In the genomic region with DNA sequence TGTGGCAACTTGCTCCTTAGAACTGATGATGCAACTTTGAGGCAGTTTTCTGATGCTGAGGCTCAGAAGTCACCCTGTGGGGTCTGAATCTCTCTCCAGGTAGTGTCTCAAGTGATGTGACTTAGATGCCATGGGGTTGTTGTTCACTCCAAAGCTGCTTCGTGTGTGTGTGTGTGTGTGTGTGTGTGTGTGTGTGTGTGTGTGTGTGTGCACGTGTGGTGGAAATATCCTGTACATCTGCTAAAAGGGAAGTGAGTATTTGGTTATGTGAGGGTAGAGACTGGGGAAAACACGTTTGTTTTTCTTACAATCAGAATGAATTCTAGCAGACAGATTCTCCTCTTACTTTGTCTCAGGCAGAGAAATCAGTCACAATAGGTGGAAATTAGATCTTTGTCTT, we compare ENCODE assay signal across 29 mouse cellular contexts.
DNase-seq lines count a peak whose midpoint lies in the region; ATAC-seq and TF ChIP-seq lines count a peak whose summit lies in the region.
"Had no signal": no experiment of that assay in that cellular context is flagged by ENCODE, and none has a peak within 500 bp of the region (broad histone marks: within the 10 kb centered on the region; RNA-seq: fewer than 3 reads in every experiment).

No protein-coding gene starts in this region.

- no peaks in the 10 kb centered on the region for H3K9me3 ChIP-seq in lung, embryonic 14.5 days (ENCODE audit: low read depth, low read length)
- H3K9me3 ChIP-seq in forebrain, embryonic 12.5 days = no peaks in the 10 kb centered on the region
- H3K9me3 ChIP-seq: G1E; heart, embryonic 15.5 days; hindbrain, embryonic 13.5 days; limb, embryonic 10.5 days; limb, embryonic 15.5 days; midbrain, embryonic 15.5 days; neural tube, embryonic 15.5 days had no signal

- H3K36me3 ChIP-seq in lung, embryonic 14.5 days (ENCODE audit: insufficient read depth) = no peaks in the 10 kb centered on the region
- no peaks in the 10 kb centered on the region for H3K36me3 ChIP-seq in spleen, adult 2 months (ENCODE audit: control insufficient read depth, insufficient read depth, low read length)
- no peaks in the 10 kb centered on the region for H3K36me3 ChIP-seq in forebrain, embryonic 12.5 days (replicated peaks)
- H3K36me3 ChIP-seq: G1E; heart, embryonic 15.5 days; hindbrain, embryonic 13.5 days; limb, embryonic 10.5 days; limb, embryonic 15.5 days; midbrain, embryonic 15.5 days; neural tube, embryonic 15.5 days had no signal

- H3K4me1 ChIP-seq in lung, embryonic 14.5 days (ENCODE audit: insufficient read depth) = peaks cover 5% of the 10 kb centered on the region
- peaks cover 6% of the 10 kb centered on the region; the same call in 1 of the 2 replicates for H3K4me1 ChIP-seq in spleen, adult 2 months (ENCODE audit: control insufficient read depth, insufficient read depth, insufficient read length)
- H3K4me1 ChIP-seq in forebrain, embryonic 12.5 days = no peaks in the 10 kb centered on the region
- H3K4me1 ChIP-seq: heart, embryonic 15.5 days; hindbrain, embryonic 13.5 days; limb, embryonic 10.5 days; limb, embryonic 15.5 days; midbrain, embryonic 15.5 days; neural tube, embryonic 15.5 days had no signal

- no peak for DNase-seq in lung, embryonic 14.5 days
- DNase-seq in lung, postnatal 10 days = no peak
- DNase-seq in spleen, adult 2 months (ENCODE audit: low read depth in 1 of 2, low spot score in 2 of 2) = peak; percentile 12 to 35
- no peak for DNase-seq in spleen, adult 12 weeks (ENCODE audit: low spot score)
- no peak for DNase-seq in gastrocnemius, adult 18-20 months (ENCODE audit: low spot score)
- DNase-seq: adrenal gland, adult 8-10 months; cerebellum, adult 8-10 months; cerebellum, postnatal 25 days; gastrocnemius, adult 2 months; gastrocnemius, postnatal 36 days; heart, postnatal 36 days; kidney, adult 8-10 months; kidney, postnatal 10 days; layer of hippocampus, postnatal 36 days; right cerebral cortex, postnatal 4 days; thymus, adult 2 months; thymus, postnatal 36 days had no signal

- no peak overlapping the region for H3K4me2 ChIP-seq in lung, embryonic 14.5 days
- H3K4me2 ChIP-seq in forebrain, embryonic 12.5 days = no peak overlapping the region
- H3K4me2 ChIP-seq: heart, embryonic 15.5 days; hindbrain, embryonic 13.5 days; limb, embryonic 15.5 days; midbrain, embryonic 15.5 days; neural tube, embryonic 15.5 days had no signal

- TF ChIP-seq POLR2A in spleen, adult 2 months (IDR thresholded peaks at IDR 0.05; ENCODE audit: low read depth, low read length) = no peak

- no peak for TF ChIP-seq CTCF in lung, embryonic 14.5 days (IDR thresholded peaks at IDR 0.05; ENCODE audit: low read depth)
- no peak for TF ChIP-seq CTCF in spleen, adult 2 months (IDR thresholded peaks at IDR 0.05; ENCODE audit: extremely low read depth, insufficient read depth, insufficient read length, insufficient replicate concordance)

- H3K9ac ChIP-seq in lung, embryonic 14.5 days = no peak overlapping the region
- no peak overlapping the region for H3K9ac ChIP-seq in forebrain, embryonic 12.5 days
- H3K9ac ChIP-seq: heart, embryonic 15.5 days; hindbrain, embryonic 13.5 days; limb, embryonic 15.5 days; liver, embryonic 14.5 days; midbrain, embryonic 15.5 days; neural tube, embryonic 15.5 days had no signal

- H3K4me3 ChIP-seq in lung, embryonic 14.5 days (ENCODE audit: low read depth, low read length) = no peak overlapping the region
- H3K4me3 ChIP-seq in spleen, adult 2 months (ENCODE audit: extremely low read depth, insufficient read depth, insufficient read length) = no peak overlapping the region
- no peak overlapping the region for H3K4me3 ChIP-seq in forebrain, embryonic 12.5 days (replicated peaks)
- H3K4me3 ChIP-seq: gastrocnemius, adult 2 months; heart, embryonic 15.5 days; hindbrain, embryonic 13.5 days; limb, embryonic 10.5 days; limb, embryonic 15.5 days; midbrain, embryonic 15.5 days; neural tube, embryonic 15.5 days had no signal

- 50% methylated on average over 3 of the region's 3 CpGs for WGBS in lung, embryonic 14.5 days
- 0% methylated on average over 3 of the region's 3 CpGs for WGBS in spleen, adult 2 months
- 82% methylated on average over 3 of the region's 3 CpGs for WGBS in forebrain, embryonic 12.5 days

- no peak for ATAC-seq in lung, embryonic 14.5 days (ENCODE audit: insufficient read depth)
- ATAC-seq in megakaryocyte, adult 5-6 weeks (ENCODE audit: poor library complexity, severe bottlenecking) = peak; percentile 61
- no peak for ATAC-seq in forebrain, embryonic 12.5 days (ENCODE audit: low FRiP score)
- ATAC-seq: forebrain, embryonic 14.5 days; intestine, embryonic 16.5 days; midbrain, embryonic 15.5 days had no signal

- no peaks in the 10 kb centered on the region for H3K27me3 ChIP-seq in lung, embryonic 14.5 days (ENCODE audit: insufficient read depth, low read length)
- H3K27me3 ChIP-seq in spleen, adult 2 months (ENCODE audit: control insufficient read depth, insufficient read depth, low read length) = no peaks in the 10 kb centered on the region
- H3K27me3 ChIP-seq in forebrain, embryonic 12.5 days = no peaks in the 10 kb centered on the region
- H3K27me3 ChIP-seq: heart, embryonic 15.5 days; hindbrain, embryonic 13.5 days; limb, embryonic 15.5 days; midbrain, embryonic 15.5 days; neural tube, embryonic 15.5 days had no signal

- peak overlapping the region; percentile 6; the same call in 1 of the 2 replicates for H3K27ac ChIP-seq in lung, embryonic 14.5 days (ENCODE audit: low read depth)
- H3K27ac ChIP-seq in spleen, adult 2 months (ENCODE audit: insufficient read depth, low read length) = peak overlapping the region; percentile 7; the same call in 1 of the 2 replicates
- H3K27ac ChIP-seq in forebrain, embryonic 12.5 days = no peak overlapping the region
- H3K27ac ChIP-seq: gastrocnemius, adult 2 months; heart, embryonic 15.5 days; hindbrain, embryonic 13.5 days; limb, embryonic 10.5 days; limb, embryonic 15.5 days; liver, embryonic 14.5 days; midbrain, embryonic 15.5 days; neural tube, embryonic 15.5 days had no signal

Comparison
In these comparisons a context has a peak if more than half of its experiments do, and no peak if none do; other contexts are left out.
1. DNase-seq: peak in spleen, adult 2 months (2 of 2); none in lung, embryonic 14.5 days (single experiment), lung, postnatal 10 days (single experiment), spleen, adult 12 weeks (single experiment) and gastrocnemius, adult 18-20 months (single experiment).